Mouse (Mus musculus) testis, postnatal 14 days (tissue): ENCODE data around the gene Ntn3.

Source experiments
- DNase-seq: peaks from one replicate; pipeline ENCODE4 v3.0.0; 2021; ENCODE audit warnings: low spot score

Ntn3 gene

GRCm38 (mm10) chr17:24209043-24209915 lies at the start of gene Ntn3:
Gene Ntn3, minus strand, starts transcription at chr17:24209531.
- DNase-seq: peak; percentile 46

GRCm38 (mm10) chr17:24258981-24259380 lies 49.6 kb upstream of the Ntn3 start:
- no peak for DNase-seq

GRCm38 (mm10) chr17:24252329-24252728 lies 43.0 kb upstream of the Ntn3 start:
- DNase-seq: no peak

GRCm38 (mm10) chr17:24251320-24252069 lies 42.2 kb upstream of the Ntn3 start, which contains the start of gene Ccnf:
Gene Ccnf, minus strand, starts transcription at chr17:24251484.
- DNase-seq: peak; percentile 97

DNA sequence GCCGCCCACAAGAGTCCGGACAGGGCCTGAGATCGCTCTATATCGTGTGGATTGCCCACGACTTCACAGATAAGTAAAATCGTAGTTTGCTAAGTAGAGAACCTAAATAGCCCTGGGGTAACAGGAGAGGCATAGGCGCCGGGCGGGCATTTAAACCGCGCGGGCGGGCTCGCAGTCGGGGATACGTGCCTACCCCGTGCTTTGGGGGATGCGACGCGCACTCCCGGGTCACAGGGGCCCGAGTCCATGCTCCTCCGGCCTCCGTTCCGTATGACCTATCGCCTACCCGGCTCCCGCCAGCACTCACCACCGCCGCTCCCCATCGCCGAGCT lies 41.6 kb upstream of the Ntn3 start:
- DNase-seq: no peak

DNA sequence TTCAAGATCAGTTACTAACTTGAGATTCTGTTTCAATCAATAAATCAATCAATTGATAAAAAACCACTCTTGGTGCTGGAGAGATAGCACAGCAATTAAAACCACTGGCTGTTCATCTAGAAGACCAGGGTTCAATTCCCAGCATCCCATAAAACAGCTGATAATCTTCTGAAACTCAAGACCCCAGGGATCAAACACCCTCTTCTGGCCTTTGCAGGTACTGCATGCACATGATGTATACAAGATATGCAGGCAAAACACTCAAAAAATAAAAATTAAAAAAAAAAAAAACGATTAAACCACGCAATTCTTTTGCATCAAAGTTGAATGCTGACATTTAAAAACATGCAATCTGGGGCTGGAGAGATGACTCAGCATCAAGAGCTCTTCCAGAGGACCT lies 39.3 kb upstream of the Ntn3 start:
- DNase-seq: no peak

DNA sequence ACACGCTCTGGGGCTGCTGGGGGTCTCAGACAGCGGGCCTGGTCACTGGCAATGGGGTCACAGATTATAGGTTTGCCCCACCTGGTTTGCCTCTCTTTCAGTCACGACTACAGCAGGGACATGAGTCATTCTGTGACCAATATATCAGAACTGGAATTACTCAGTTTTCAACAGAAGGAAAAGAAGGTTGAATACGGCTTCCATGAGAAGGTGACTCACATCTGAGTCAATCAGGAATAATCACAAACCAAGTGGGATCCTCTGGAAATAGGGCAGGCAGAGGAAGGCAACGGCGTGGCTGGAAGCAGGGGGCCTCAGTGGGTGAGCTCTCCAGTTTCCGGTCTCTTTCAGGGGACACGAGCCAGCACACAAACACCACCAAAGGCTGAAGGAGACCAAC lies 34.7 kb upstream of the Ntn3 start:
- DNase-seq: no peak

GRCm38 (mm10) chr17:24243311-24243969 lies 34.1 kb upstream of the Ntn3 start:
- no peak for DNase-seq

DNA sequence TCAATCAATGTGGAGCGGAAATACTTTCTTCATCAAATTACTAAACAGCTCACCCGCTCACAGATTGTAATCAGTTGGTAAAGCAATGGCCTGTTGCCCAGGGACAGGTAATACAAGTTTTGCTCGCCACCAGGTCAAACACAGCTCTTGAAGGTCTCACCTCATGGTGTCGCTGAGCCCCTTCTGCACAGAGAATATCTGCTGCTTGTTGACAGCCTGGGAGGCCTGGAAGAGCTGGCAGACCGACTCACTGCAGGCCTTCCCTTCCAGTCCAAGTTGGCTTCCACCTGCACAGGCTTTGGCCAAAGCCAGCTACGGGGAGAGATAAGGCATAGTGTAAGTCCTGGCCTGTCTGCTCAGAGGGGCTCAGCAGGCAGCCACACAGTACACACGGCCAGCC lies 27.6 kb upstream of the Ntn3 start:
- DNase-seq: no peak

DNA sequence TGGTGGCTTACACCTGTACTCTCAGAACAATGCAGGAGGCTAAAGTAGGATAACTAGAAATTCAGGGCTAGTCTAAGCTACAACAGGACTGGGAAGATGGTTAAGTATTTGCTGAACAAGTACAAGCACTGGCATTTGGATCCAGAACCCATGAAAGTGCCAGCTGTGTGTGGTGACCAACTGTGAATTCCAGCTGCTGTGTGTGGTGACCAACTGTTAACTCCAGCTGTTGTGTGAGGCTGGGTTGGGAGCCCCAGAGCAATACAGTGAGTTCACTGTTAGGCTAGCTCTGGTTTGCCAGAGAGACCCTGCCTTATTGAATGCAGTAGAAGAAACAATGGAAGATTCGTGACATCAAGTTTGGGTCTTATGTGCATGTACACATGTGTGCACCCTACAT lies 27.1 kb upstream of the Ntn3 start:
- no peak for DNase-seq

DNA sequence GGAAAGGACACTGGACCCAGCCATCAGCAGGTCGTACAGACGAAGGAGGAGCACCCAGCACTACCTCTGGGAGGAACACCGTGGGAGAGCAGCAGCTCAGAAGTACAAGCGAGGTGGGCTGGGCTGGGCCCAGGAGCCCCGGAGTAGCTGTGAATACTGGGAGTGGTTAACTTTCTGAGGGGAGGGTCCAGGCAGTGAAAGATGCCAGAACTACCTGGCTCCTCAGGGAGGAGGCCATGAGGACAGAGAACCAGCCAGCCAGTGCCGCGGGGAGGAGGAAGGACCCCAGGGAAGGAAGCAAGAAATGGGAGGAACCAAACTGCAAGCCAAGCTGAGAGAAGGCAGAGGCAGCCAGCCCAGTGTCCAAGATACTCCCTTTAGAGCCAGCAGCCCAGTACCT lies 18.6 kb upstream of the Ntn3 start:
- no peak for DNase-seq

- DNase-seq: no peak
Observed at GRCm38 (mm10) chr17:24226721-24227120, 17.4 kb upstream of the Ntn3 start.

- no peak for DNase-seq
Observed at GRCm38 (mm10) chr17:24225851-24226250, 16.5 kb upstream of the Ntn3 start.

GRCm38 (mm10) chr17:24224741-24225140 lies 15.4 kb upstream of the Ntn3 start:
- no peak for DNase-seq

- DNase-seq: no peak
Observed at GRCm38 (mm10) chr17:24223513-24223912, 14.2 kb upstream of the Ntn3 start.

DNA sequence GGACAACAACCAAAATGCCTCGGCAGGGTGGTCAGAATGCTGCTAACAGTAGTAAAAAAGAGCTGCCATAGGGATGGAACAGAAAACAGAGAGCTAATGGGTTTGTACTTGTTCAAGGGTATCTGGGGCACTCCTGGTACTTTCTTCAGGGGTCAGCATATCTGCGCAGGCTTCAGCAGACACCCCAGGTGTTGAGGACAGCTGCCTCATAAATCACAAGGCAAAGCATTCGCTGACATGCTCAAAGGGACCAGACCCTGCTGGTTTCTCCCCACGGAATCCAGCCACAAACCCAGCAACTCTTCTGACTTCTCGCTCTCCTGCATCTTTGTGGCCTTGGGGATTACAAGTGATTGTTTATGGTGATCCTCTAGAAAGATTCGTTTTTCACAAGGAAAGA lies 13.3 kb upstream of the Ntn3 start:
- DNase-seq: no peak

- DNase-seq: peak; percentile 89
Observed at GRCm38 (mm10) chr17:24220435-24221411, 11.4 kb upstream of the Ntn3 start, which contains the start of gene Tedc2. Gene Tedc2, minus strand, starts transcription at chr17:24220851.

- DNase-seq: no peak
Observed at GRCm38 (mm10) chr17:24216836-24217235, 7.5 kb upstream of the Ntn3 start.

- no peak for DNase-seq
Observed at GRCm38 (mm10) chr17:24213186-24213585, 3.9 kb upstream of the Ntn3 start.

DNA sequence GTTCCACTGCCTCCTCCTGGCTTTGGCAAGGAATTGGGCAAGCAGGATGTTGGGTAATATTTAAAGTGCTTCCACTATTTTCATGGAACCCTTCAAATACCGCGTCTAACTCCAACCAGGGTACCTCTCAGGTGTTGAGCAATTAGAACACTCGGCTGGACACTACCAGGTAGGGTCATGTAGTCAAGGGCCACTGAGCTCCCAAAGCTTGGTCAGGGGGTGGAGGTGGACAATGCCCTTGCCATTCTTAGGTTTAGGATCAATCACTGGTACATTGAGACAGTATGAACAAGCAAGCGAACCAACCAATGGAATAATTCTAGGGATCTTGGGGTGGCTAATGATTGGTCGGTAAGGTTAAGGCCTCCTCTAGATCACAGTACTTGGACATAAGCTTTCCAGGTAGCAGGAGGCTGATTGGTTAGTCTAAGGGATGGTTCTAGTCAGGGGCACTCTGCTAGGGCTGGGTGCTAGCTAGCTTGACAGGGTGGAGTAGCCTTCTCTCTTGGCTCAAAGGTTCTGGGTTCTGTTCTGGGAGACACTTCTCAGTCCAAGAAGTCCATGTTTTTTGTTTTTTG lies 3.2 kb upstream of the Ntn3 start:
- no peak for DNase-seq
